Mouse (Mus musculus) lung, postnatal 4 days (tissue): ENCODE measurements around the gene Phf20.
"Not testable (repeated sequence)": the region's sequence is repeated elsewhere in the genome, so short reads cannot be mapped to it uniquely, and the experiment has no call there.

ENCODE experiments used
- DNase-seq, 2 experiments: peaks; one replicate each; pipeline ENCODE4 v3.0.0; 2021

Gene Phf20

GRCm38 (mm10) chr2:156201486-156201885 lies 5.2 kb downstream of the Phf20 start:
- no peak for DNase-seq

- peak; percentile 40 to 57 for DNase-seq
These were observed 6.7 kb downstream of the Phf20 start for GRCm38 (mm10) chr2:156202848-156203437.

GRCm38 (mm10) chr2:156203917-156204316 lies 7.7 kb downstream of the Phf20 start:
- DNase-seq: no peak

- no peak for DNase-seq
These were observed 21.5 kb downstream of the Phf20 start for GRCm38 (mm10) chr2:156217786-156218185.

GRCm38 (mm10) chr2:156222100-156222499 lies 25.8 kb downstream of the Phf20 start:
- no peak for DNase-seq

- no peak for DNase-seq
These were observed 27.8 kb downstream of the Phf20 start for GRCm38 (mm10) chr2:156224043-156224442.

GRCm38 (mm10) chr2:156227689-156228088 lies 31.4 kb downstream of the Phf20 start:
- DNase-seq: no peak

- DNase-seq: no peak
These were observed 32.9 kb downstream of the Phf20 start for GRCm38 (mm10) chr2:156229171-156229570.

GRCm38 (mm10) chr2:156231340-156231739 lies 35.1 kb downstream of the Phf20 start:
- DNase-seq: no peak

GRCm38 (mm10) chr2:156233275-156233948 lies 37.1 kb downstream of the Phf20 start:
- DNase-seq: no peak

GRCm38 (mm10) chr2:156234016-156234415 lies 37.8 kb downstream of the Phf20 start:
- DNase-seq: not testable (repeated sequence)

GRCm38 (mm10) chr2:156235847-156236246 lies 39.6 kb downstream of the Phf20 start:
- peak; percentile 65 to 77 for DNase-seq

- no peak for DNase-seq
These were observed 45.4 kb downstream of the Phf20 start for GRCm38 (mm10) chr2:156241662-156242061.

- peak; percentile 32 to 52 for DNase-seq
These were observed 46.7 kb downstream of the Phf20 start for GRCm38 (mm10) chr2:156243011-156243410.

- no peak for DNase-seq
These were observed 51.3 kb downstream of the Phf20 start for GRCm38 (mm10) chr2:156247599-156247998.

- DNase-seq: no peak
These were observed 54.5 kb downstream of the Phf20 start for GRCm38 (mm10) chr2:156250761-156251160.

GRCm38 (mm10) chr2:156251291-156251690 lies 55.0 kb downstream of the Phf20 start:
- no peak for DNase-seq

- peak; percentile 59 to 62 for DNase-seq
These were observed 60.8 kb downstream of the Phf20 start for GRCm38 (mm10) chr2:156257051-156257450.

- peak in 1 of 2 experiments; percentile 25 for DNase-seq
These were observed 61.9 kb downstream of the Phf20 start for GRCm38 (mm10) chr2:156257922-156258761.

- peak in 1 of 2 experiments; percentile 22 for DNase-seq
These were observed 64.7 kb downstream of the Phf20 start for GRCm38 (mm10) chr2:156260968-156261367.

- DNase-seq: no peak
These were observed 67.1 kb downstream of the Phf20 start for GRCm38 (mm10) chr2:156263204-156263893.

- DNase-seq: no peak
These were observed 71.4 kb downstream of the Phf20 start for GRCm38 (mm10) chr2:156267636-156268035.

- DNase-seq: no peak
These were observed 76.3 kb downstream of the Phf20 start for GRCm38 (mm10) chr2:156272553-156272952.
